Mouse (Mus musculus): Measurements from ENCODE around the gene Ttc27.

DNA sequence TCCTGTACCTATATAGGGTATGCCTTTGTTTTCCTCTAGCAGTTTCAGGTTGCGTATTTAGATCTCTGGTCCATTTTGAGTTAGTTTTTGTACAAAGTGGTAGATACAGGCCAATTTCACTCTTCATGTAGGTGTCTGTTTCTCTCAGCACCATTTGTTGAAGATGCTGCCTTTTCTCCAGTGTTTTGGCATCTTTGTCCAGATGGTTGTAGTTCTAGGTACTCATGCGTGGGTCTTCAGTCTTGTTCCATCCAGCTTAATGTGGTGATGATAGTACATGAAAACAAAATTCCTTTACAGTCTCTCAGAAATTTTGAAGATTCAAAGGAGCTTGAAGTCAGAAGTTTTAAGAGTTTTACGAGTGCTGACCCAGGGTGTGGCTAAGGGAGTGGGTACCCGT, 54.8 kb downstream of the Ttc27 start:
- TF ChIP-seq CTCF (conservative IDR thresholded peaks at IDR 0.05; ENCODE audit: low read length) (no peak), NANOG (IDR thresholded peaks at IDR 0.05; ENCODE audit: borderline replicate concordance, low read length) (no peak), POU5F1 (IDR thresholded peaks at IDR 0.05; ENCODE audit: borderline replicate concordance, low read length) (no peak)

Data from E14TG2a.4 (cell line).